Mouse (Mus musculus) lung, adult 2 months (tissue): ENCODE measurements around the gene Mei4.

Experiments
- CTCF ChIP-seq: fragments of 200-500 bp; IDR thresholded peaks from 2 replicates; pipeline ENCODE4 v1.5.1; 2011; ENCODE audit warnings: mild to moderate bottlenecking, low read length, control low read depth; ENCODE audit not compliant: insufficient read depth
- POLR2A ChIP-seq: fragments of 200-500 bp; IDR thresholded peaks from 2 replicates; pipeline ENCODE4 v1.6.1; 2011; ENCODE audit warnings: low read depth, mild to moderate bottlenecking, control low read depth, low read length, borderline replicate concordance; ENCODE audit errors: extremely low read depth

- TF ChIP-seq CTCF (no peak), POLR2A (no peak)
These were observed 179.1 kb downstream of the Mei4 start for GRCm38 (mm10) chr9:82042515-82043056.
